Mouse (Mus musculus): ENCODE data around the gene Cdk17.

DNA sequence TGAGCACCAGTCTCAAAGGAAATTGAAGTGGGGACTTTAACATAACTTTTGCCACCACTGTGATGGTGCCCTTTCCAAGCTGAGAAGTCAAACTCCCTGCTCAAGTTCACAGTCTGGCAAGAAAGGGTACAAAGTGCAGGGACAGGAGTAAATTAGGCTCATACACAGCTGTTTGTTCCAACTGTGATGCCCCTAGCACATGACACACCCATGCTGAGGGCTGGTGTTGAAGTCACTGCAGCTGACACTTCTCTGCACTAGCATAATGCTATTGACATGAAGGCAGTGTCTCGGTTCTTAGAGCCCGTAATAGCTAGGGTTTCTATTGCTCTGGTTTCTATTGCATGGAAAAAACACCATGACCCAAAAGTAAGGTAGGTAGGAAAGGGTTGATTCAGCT, 32.1 kb upstream of the Cdk17 start:
- TF ChIP-seq CTCF (IDR thresholded peaks at IDR 0.05; ENCODE audit: control insufficient read depth, insufficient read depth, insufficient replicate concordance, low read depth, low read length) (no peak), POLR2A (IDR thresholded peaks at IDR 0.05; ENCODE audit: control insufficient read depth, low read depth, low read length) (no peak)
